Mouse (Mus musculus) lung, adult 2 months (tissue): Measurements from ENCODE around the gene Calhm6.

ENCODE experiments used
- CTCF ChIP-seq: fragments of 200-500 bp; IDR thresholded peaks from 2 replicates; pipeline ENCODE4 v1.5.1; 2011; ENCODE audit warnings: mild to moderate bottlenecking, low read length, control low read depth; ENCODE audit not compliant: insufficient read depth
- POLR2A ChIP-seq: fragments of 200-500 bp; IDR thresholded peaks from 2 replicates; pipeline ENCODE4 v1.6.1; 2011; ENCODE audit warnings: low read depth, mild to moderate bottlenecking, control low read depth, low read length, borderline replicate concordance; ENCODE audit errors: extremely low read depth

DNA sequence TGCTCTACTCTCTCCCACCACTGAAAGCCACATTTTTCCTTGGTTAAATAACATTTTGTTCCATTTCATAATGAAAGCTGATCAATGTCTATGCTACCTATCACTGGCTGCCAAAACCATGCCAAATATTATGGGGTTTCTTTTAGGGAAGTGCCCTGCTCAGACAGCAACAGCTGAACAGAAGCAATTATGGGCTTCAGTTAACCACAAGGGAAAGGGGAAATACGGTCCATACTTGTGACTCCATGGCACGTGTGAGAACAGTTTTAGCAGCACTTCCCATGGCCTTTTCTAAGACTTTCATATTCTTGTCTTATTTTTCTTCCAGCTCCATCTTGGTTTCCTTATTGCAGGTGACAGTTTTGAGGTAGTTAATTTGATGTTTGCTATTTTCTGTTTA, 3.6 kb upstream of the Calhm6 start:
- TF ChIP-seq CTCF (no peak), POLR2A (no peak)
